Mouse (Mus musculus): Measurements from ENCODE around the gene Dscaml1. TPM values are rescaled to one million over a fixed set of nuclear protein-coding genes. Genes with fewer than 3 reads are reported as not detected.

The Dscaml1 gene
- polyA plus RNA-seq, 1 experiment from 2014 or later, result 0.86 TPM

GRCm38 (mm10) chr9:45610336-45611060, 184.1 kb downstream of the Dscaml1 start:
- no peaks in the 10 kb centered on the region for H3K9me3 ChIP-seq (ENCODE audit: control insufficient read depth, low read length)
- H3K4me2 ChIP-seq (ENCODE audit: low read depth, low read length), result no peak overlapping the region
- H3K9ac ChIP-seq (ENCODE audit: low read depth, low read length), result no peak overlapping the region
- H3K4me1 ChIP-seq (ENCODE audit: control insufficient read depth, insufficient read depth, low read length), result no peaks in the 10 kb centered on the region
- 64% methylated on average over 11 of the region's 11 CpGs for WGBS
- DNase-seq (ENCODE audit: low spot score), result no peak
- no peaks in the 10 kb centered on the region for H3K27me3 ChIP-seq (replicated peaks; ENCODE audit: control insufficient read depth, insufficient read depth, low read length)
- H3K36me3 ChIP-seq (ENCODE audit: control insufficient read depth, insufficient read depth, low read length), result no peaks in the 10 kb centered on the region
- no peak overlapping the region for H3K4me3 ChIP-seq (ENCODE audit: low read depth, low read length)
- ATAC-seq (ENCODE audit: low read depth), result no peak
- no peak overlapping the region for H3K27ac ChIP-seq (replicated peaks; ENCODE audit: low read depth, low read length)

- Histone ChIP-seq H3K9me3 (ENCODE audit: control insufficient read depth, low read length) (no peaks in the 10 kb centered on the region), H3K27ac (replicated peaks; ENCODE audit: low read depth, low read length) (no peak overlapping the region), H3K36me3 (ENCODE audit: control insufficient read depth, insufficient read depth, low read length) (no peaks in the 10 kb centered on the region), H3K4me1 (ENCODE audit: control insufficient read depth, insufficient read depth, low read length) (no peaks in the 10 kb centered on the region), H3K27me3 (replicated peaks; ENCODE audit: control insufficient read depth, insufficient read depth, low read length) (no peaks in the 10 kb centered on the region), H3K4me2 (ENCODE audit: low read depth, low read length) (no peak overlapping the region), H3K4me3 (ENCODE audit: low read depth, low read length) (no peak overlapping the region), H3K9ac (ENCODE audit: low read depth, low read length) (no peak overlapping the region)
- 100% methylated on average over 1 of the region's 1 CpGs for WGBS
- DNase-seq (ENCODE audit: low spot score), result no peak
- no peak for ATAC-seq (ENCODE audit: low read depth)
Observed at GRCm38 (mm10) chr9:45614616-45615015, 188.2 kb downstream of the Dscaml1 start.

GRCm38 (mm10) chr9:45617889-45618288, 191.5 kb downstream of the Dscaml1 start:
- Histone ChIP-seq H3K4me2 (ENCODE audit: low read depth, low read length) (no peak overlapping the region), H3K27me3 (replicated peaks; ENCODE audit: control insufficient read depth, insufficient read depth, low read length) (no peaks in the 10 kb centered on the region), H3K9me3 (ENCODE audit: control insufficient read depth, low read length) (no peaks in the 10 kb centered on the region), H3K4me1 (ENCODE audit: control insufficient read depth, insufficient read depth, low read length) (no peaks in the 10 kb centered on the region), H3K9ac (ENCODE audit: low read depth, low read length) (no peak overlapping the region), H3K27ac (replicated peaks; ENCODE audit: low read depth, low read length) (no peak overlapping the region), H3K4me3 (ENCODE audit: low read depth, low read length) (no peak overlapping the region), H3K36me3 (ENCODE audit: control insufficient read depth, insufficient read depth, low read length) (no peaks in the 10 kb centered on the region)
- ATAC-seq (ENCODE audit: low read depth) (no peak), DNase-seq (ENCODE audit: low spot score) (no peak)
- WGBS, result 77% methylated on average over 10 of the region's 10 CpGs

- H3K27me3 ChIP-seq (replicated peaks; ENCODE audit: control insufficient read depth, insufficient read depth, low read length), result no peaks in the 10 kb centered on the region
- H3K27ac ChIP-seq (replicated peaks; ENCODE audit: low read depth, low read length), result no peak overlapping the region
- no peak for DNase-seq (ENCODE audit: low spot score)
- no peak overlapping the region for H3K9ac ChIP-seq (ENCODE audit: low read depth, low read length)
- WGBS, result 86% methylated on average over 7 of the region's 7 CpGs
- H3K9me3 ChIP-seq (ENCODE audit: control insufficient read depth, low read length), result no peaks in the 10 kb centered on the region
- no peak overlapping the region for H3K4me2 ChIP-seq (ENCODE audit: low read depth, low read length)
- ATAC-seq (ENCODE audit: low read depth), result no peak
- no peaks in the 10 kb centered on the region for H3K4me1 ChIP-seq (ENCODE audit: control insufficient read depth, insufficient read depth, low read length)
- no peaks in the 10 kb centered on the region for H3K36me3 ChIP-seq (ENCODE audit: control insufficient read depth, insufficient read depth, low read length)
- no peak overlapping the region for H3K4me3 ChIP-seq (ENCODE audit: low read depth, low read length)
Observed at GRCm38 (mm10) chr9:45618443-45618842, 192.0 kb downstream of the Dscaml1 start.

- ATAC-seq (ENCODE audit: low read depth) (no peak), DNase-seq (ENCODE audit: low spot score) (no peak)
- H3K4me1 ChIP-seq (ENCODE audit: control insufficient read depth, insufficient read depth, low read length), result no peaks in the 10 kb centered on the region
- no peaks in the 10 kb centered on the region for H3K9me3 ChIP-seq (ENCODE audit: control insufficient read depth, low read length)
- no peak overlapping the region for H3K4me2 ChIP-seq (ENCODE audit: low read depth, low read length)
- no peak overlapping the region for H3K9ac ChIP-seq (ENCODE audit: low read depth, low read length)
- no peak overlapping the region for H3K4me3 ChIP-seq (ENCODE audit: low read depth, low read length)
- WGBS, result 63% methylated on average over 9 of the region's 9 CpGs
- H3K36me3 ChIP-seq (ENCODE audit: control insufficient read depth, insufficient read depth, low read length), result no peaks in the 10 kb centered on the region
- no peak overlapping the region for H3K27ac ChIP-seq (replicated peaks; ENCODE audit: low read depth, low read length)
- no peaks in the 10 kb centered on the region for H3K27me3 ChIP-seq (replicated peaks; ENCODE audit: control insufficient read depth, insufficient read depth, low read length)
Observed at GRCm38 (mm10) chr9:45620049-45620448, 193.6 kb downstream of the Dscaml1 start.

- Histone ChIP-seq H3K9me3 (ENCODE audit: control insufficient read depth, low read length) (no peaks in the 10 kb centered on the region), H3K4me2 (ENCODE audit: low read depth, low read length) (no peak overlapping the region), H3K36me3 (ENCODE audit: control insufficient read depth, insufficient read depth, low read length) (no peaks in the 10 kb centered on the region), H3K4me3 (ENCODE audit: low read depth, low read length) (no peak overlapping the region), H3K9ac (ENCODE audit: low read depth, low read length) (no peak overlapping the region), H3K4me1 (ENCODE audit: control insufficient read depth, insufficient read depth, low read length) (no peaks in the 10 kb centered on the region), H3K27me3 (replicated peaks; ENCODE audit: control insufficient read depth, insufficient read depth, low read length) (no peaks in the 10 kb centered on the region), H3K27ac (replicated peaks; ENCODE audit: low read depth, low read length) (no peak overlapping the region)
- WGBS, result 90% methylated on average over 4 of the region's 4 CpGs
- no peak for DNase-seq (ENCODE audit: low spot score)
- ATAC-seq (ENCODE audit: low read depth), result no peak
Observed at GRCm38 (mm10) chr9:45620920-45621319, 194.5 kb downstream of the Dscaml1 start.

- Histone ChIP-seq H3K9ac (ENCODE audit: low read depth, low read length) (no peak overlapping the region), H3K4me1 (ENCODE audit: control insufficient read depth, insufficient read depth, low read length) (no peaks in the 10 kb centered on the region), H3K4me2 (ENCODE audit: low read depth, low read length) (no peak overlapping the region), H3K27ac (replicated peaks; ENCODE audit: low read depth, low read length) (no peak overlapping the region), H3K36me3 (ENCODE audit: control insufficient read depth, insufficient read depth, low read length) (no peaks in the 10 kb centered on the region), H3K27me3 (replicated peaks; ENCODE audit: control insufficient read depth, insufficient read depth, low read length) (no peaks in the 10 kb centered on the region), H3K9me3 (ENCODE audit: control insufficient read depth, low read length) (no peaks in the 10 kb centered on the region), H3K4me3 (ENCODE audit: low read depth, low read length) (no peak overlapping the region)
- peak; percentile 61 for DNase-seq (ENCODE audit: low spot score)
- 52% methylated on average over 6 of the region's 6 CpGs for WGBS
- ATAC-seq (ENCODE audit: low read depth), result peak; percentile 73
Observed at GRCm38 (mm10) chr9:45625889-45626446, 199.5 kb downstream of the Dscaml1 start.

GRCm38 (mm10) chr9:45632520-45632919, 206.1 kb downstream of the Dscaml1 start:
- 33% methylated on average over 10 of the region's 10 CpGs for WGBS
- peak overlapping the region; percentile 30; the same call in 1 of the 2 replicates for H3K9ac ChIP-seq (ENCODE audit: low read depth, low read length)
- H3K36me3 ChIP-seq (ENCODE audit: control insufficient read depth, insufficient read depth, low read length), result no peaks in the 10 kb centered on the region
- H3K4me3 ChIP-seq (ENCODE audit: low read depth, low read length), result no peak overlapping the region
- no peak overlapping the region for H3K4me2 ChIP-seq (ENCODE audit: low read depth, low read length)
- DNase-seq (ENCODE audit: low spot score), result peak; percentile 92
- ATAC-seq (ENCODE audit: low read depth), result peak; percentile 86
- peak overlapping the region; percentile 55 for H3K27ac ChIP-seq (replicated peaks; ENCODE audit: low read depth, low read length)
- no peaks in the 10 kb centered on the region for H3K27me3 ChIP-seq (replicated peaks; ENCODE audit: control insufficient read depth, insufficient read depth, low read length)
- H3K9me3 ChIP-seq (ENCODE audit: control insufficient read depth, low read length), result no peaks in the 10 kb centered on the region
- peaks cover 11% of the 10 kb centered on the region for H3K4me1 ChIP-seq (ENCODE audit: control insufficient read depth, insufficient read depth, low read length)

- ATAC-seq (ENCODE audit: low read depth) (peak; percentile 12; the same call in 1 of the 2 replicates), DNase-seq (ENCODE audit: low spot score) (peak; percentile 62)
- Histone ChIP-seq H3K4me2 (ENCODE audit: low read depth, low read length) (no peak overlapping the region), H3K27ac (replicated peaks; ENCODE audit: low read depth, low read length) (peak overlapping the region; percentile 55), H3K4me3 (ENCODE audit: low read depth, low read length) (no peak overlapping the region), H3K9me3 (ENCODE audit: control insufficient read depth, low read length) (no peaks in the 10 kb centered on the region), H3K36me3 (ENCODE audit: control insufficient read depth, insufficient read depth, low read length) (no peaks in the 10 kb centered on the region), H3K27me3 (replicated peaks; ENCODE audit: control insufficient read depth, insufficient read depth, low read length) (no peaks in the 10 kb centered on the region), H3K4me1 (ENCODE audit: control insufficient read depth, insufficient read depth, low read length) (peaks cover 11% of the 10 kb centered on the region), H3K9ac (ENCODE audit: low read depth, low read length) (0 out of 2 replicates have a peak overlapping the region, but pooled peaks have one; percentile 30)
- 41% methylated on average over 2 of the region's 2 CpGs for WGBS
Observed at GRCm38 (mm10) chr9:45633036-45633435, 206.6 kb downstream of the Dscaml1 start.
